Mouse (Mus musculus): ENCODE results near the gene Sgms2. TPM values are rescaled to one million over a fixed set of nuclear protein-coding genes. Genes with fewer than 3 reads are reported as not detected.
"Not testable (repeated sequence)": the region's sequence is repeated elsewhere in the genome, so short reads cannot be mapped to it uniquely, and the experiment has no call there.

Gene Sgms2
- polyA plus RNA-seq, 1 experiment = 2.8 TPM

DNA sequence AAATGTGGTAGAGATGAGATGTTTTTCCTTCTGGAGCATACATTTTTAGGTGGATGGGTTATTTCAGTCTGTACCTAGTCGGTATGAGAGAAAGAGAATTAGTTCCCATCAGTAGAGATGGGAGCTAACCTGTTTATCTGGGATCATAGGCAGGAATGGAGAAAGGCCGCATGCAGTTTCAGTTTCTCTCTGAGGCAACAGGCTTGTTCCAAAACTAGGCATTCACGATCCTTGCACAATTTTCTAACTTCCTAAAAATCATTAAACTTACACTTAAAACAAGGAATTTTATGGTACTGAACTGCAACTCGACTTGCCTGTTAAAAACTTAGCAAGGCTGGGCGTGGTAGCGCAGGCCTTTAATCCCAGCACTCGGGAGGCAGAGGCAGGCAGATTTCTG, 140.7 kb downstream of the Sgms2 start:
- no peaks in the 10 kb centered on the region for H3K4me1 ChIP-seq (ENCODE audit: control insufficient read depth, insufficient read depth, low read length)
- no peak for TF ChIP-seq CTCF (IDR thresholded peaks at IDR 0.05; ENCODE audit: borderline replicate concordance, insufficient read depth, low read depth, low read length)
- TF ChIP-seq POLR2A (IDR thresholded peaks at IDR 0.05; ENCODE audit: borderline replicate concordance, insufficient read depth, low read length) = no peak

DNA sequence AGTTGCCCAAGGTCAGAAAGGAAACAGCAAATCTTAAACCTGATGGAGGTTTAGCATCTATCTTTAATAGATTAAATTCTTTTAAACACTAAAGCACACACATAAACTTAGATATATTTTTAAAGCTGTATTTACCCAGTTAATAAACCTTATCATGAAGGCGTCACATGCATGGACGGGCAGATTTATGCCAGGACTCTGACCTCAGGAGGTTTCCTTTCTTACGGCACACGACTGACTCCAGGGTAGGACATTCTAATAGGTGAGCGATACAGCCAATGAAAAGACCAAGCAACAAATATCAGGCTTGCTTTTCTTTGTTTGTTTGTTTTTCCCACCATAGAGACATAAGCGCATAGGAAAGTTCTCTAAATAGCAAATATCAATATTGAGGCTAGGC, 142.2 kb downstream of the Sgms2 start:
- Histone ChIP-seq H3K27me3 (ENCODE audit: control insufficient read depth, insufficient read depth, low read length) (no peaks in the 10 kb centered on the region), H3K27ac (ENCODE audit: insufficient read depth, low read length) (no peak overlapping the region), H3K4me3 (replicated peaks; ENCODE audit: insufficient read depth, low read depth, low read length) (no peak overlapping the region), H3K4me1 (ENCODE audit: control insufficient read depth, insufficient read depth, low read length) (no peaks in the 10 kb centered on the region)
- WGBS = 84% methylated on average over 6 of the region's 6 CpGs
- DNase-seq = no peak
- TF ChIP-seq POLR2A (IDR thresholded peaks at IDR 0.05; ENCODE audit: borderline replicate concordance, insufficient read depth, low read length) (no peak), CTCF (IDR thresholded peaks at IDR 0.05; ENCODE audit: borderline replicate concordance, insufficient read depth, low read depth, low read length) (no peak)

More for the DNA sequence above, 140.7 kb downstream of the Sgms2 start:
- no peak for DNase-seq
- Histone ChIP-seq H3K27me3 (ENCODE audit: control insufficient read depth, insufficient read depth, low read length) (no peaks in the 10 kb centered on the region), H3K27ac (ENCODE audit: insufficient read depth, low read length) (no peak overlapping the region), H3K4me3 (replicated peaks; ENCODE audit: insufficient read depth, low read depth, low read length) (no peak overlapping the region)
- 90% methylated on average over 7 of the region's 7 CpGs for WGBS

DNA sequence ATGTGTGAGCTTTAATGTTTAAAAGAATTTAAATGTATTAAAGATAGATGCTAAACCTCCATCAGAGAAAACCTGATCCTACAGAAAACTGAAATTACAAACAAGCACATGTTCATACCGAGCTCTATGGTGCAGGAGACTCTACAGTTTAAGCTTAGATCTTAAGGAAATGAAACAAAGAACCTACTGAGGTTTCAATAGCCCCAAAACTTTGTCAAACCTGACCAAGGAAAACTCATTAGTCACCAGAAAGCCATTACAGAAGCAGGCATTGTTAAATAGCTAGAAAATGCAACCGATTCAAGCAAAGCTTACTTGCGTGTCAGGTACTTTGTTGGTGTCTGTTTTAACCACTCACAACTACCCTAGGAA, 142.6 kb downstream of the Sgms2 start:
- WGBS = 90% methylated on average over 3 of the region's 3 CpGs
- Histone ChIP-seq H3K4me1 (ENCODE audit: control insufficient read depth, insufficient read depth, low read length) (no peaks in the 10 kb centered on the region), H3K27me3 (ENCODE audit: control insufficient read depth, insufficient read depth, low read length) (no peaks in the 10 kb centered on the region), H3K4me3 (replicated peaks; ENCODE audit: insufficient read depth, low read depth, low read length) (no peak overlapping the region), H3K27ac (ENCODE audit: insufficient read depth, low read length) (no peak overlapping the region)
- TF ChIP-seq CTCF (IDR thresholded peaks at IDR 0.05; ENCODE audit: borderline replicate concordance, insufficient read depth, low read depth, low read length) = no peak
- TF ChIP-seq POLR2A (IDR thresholded peaks at IDR 0.05; ENCODE audit: borderline replicate concordance, insufficient read depth, low read length) = no peak
- DNase-seq = no peak

DNA sequence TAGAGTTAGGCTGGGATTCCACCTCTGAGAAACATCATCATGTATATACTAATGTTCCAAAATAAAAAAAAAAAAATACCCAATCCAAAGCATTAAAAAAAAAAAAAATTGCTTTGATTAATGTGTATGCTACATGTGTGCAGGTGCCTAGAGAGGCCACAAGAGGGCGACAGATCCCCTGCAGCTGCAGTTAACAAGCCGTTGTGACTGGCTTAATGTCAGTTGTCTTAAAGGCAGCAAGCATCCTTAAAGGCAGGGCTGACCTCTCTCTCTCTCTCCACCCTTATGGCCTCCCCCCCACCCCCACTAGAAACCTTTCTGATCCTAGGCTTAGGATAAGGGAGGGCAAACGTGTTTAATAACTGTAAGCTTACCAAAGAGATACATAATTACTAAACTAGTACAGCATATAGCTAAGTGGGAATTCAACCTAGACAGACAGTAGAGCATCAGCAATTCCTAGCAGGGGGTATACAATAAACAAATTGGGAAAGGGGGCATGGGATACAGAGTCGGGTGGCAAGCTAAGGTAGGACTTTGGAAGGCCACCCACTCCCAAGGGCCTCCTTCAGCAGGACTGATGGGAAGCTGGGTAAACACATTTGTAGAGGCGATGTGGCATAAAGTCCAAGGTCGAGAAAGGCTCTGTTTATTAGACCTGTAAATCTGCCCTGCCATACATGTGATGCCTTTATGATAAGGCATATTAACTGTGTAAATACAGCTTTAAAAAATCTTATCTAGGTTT, 143.2 kb downstream of the Sgms2 start:
- TF ChIP-seq POLR2A (IDR thresholded peaks at IDR 0.05; ENCODE audit: borderline replicate concordance, insufficient read depth, low read length) (no peak), CTCF (IDR thresholded peaks at IDR 0.05; ENCODE audit: borderline replicate concordance, insufficient read depth, low read depth, low read length) (peak; percentile 42)
- Histone ChIP-seq H3K4me3 (replicated peaks; ENCODE audit: insufficient read depth, low read depth, low read length) (no peak overlapping the region), H3K27me3 (ENCODE audit: control insufficient read depth, insufficient read depth, low read length) (no peaks in the 10 kb centered on the region), H3K27ac (ENCODE audit: insufficient read depth, low read length) (no peak overlapping the region), H3K4me1 (ENCODE audit: control insufficient read depth, insufficient read depth, low read length) (no peaks in the 10 kb centered on the region)
- WGBS = 65% methylated on average over 6 of the region's 6 CpGs
- DNase-seq = no peak

DNA sequence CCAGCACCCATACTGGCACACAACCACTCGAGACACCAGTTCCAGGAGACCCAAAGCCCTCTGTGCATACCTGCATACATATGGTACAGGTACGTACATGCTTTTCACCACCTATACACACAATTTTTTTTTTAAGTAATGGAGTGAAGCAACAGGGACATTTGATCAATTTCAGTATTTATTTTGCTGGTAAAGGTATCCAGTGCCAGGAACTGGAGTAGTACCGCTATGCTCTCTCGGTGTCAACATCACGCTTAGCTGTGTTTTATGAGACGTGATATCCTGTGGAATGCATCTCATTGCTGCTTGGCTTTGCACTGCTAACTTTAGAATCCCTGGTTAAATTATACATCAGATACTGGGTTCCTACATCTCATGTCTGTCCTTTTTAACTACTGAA, 145.3 kb downstream of the Sgms2 start:
- Histone ChIP-seq H3K4me1 (ENCODE audit: control insufficient read depth, insufficient read depth, low read length) (no peaks in the 10 kb centered on the region), H3K4me3 (replicated peaks; ENCODE audit: insufficient read depth, low read depth, low read length) (no peak overlapping the region), H3K27ac (ENCODE audit: insufficient read depth, low read length) (no peak overlapping the region), H3K27me3 (ENCODE audit: control insufficient read depth, insufficient read depth, low read length) (no peaks in the 10 kb centered on the region)
- TF ChIP-seq CTCF (IDR thresholded peaks at IDR 0.05; ENCODE audit: borderline replicate concordance, insufficient read depth, low read depth, low read length) (no peak), POLR2A (IDR thresholded peaks at IDR 0.05; ENCODE audit: borderline replicate concordance, insufficient read depth, low read length) (no peak)
- WGBS = 90% methylated on average over 6 of the region's 6 CpGs
- DNase-seq = no peak

DNA sequence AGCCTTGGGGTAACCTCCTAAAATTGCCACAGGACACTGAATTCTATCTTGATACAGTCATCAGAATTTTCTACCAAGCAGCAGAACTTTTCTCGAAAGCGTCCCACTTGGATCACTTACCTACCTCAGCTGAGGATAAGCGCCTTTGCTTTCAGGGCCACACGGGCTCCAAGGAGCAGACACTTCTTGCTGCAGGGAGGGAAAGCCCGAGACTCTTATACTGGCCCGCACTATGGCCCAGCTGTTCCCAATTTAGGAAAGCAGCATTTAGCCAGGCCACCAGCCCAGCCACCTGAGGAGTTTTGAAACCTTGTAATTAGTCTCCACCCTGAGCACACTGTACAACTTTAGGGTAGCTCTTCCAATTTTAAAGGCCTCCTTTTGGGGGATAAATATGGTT, 147.9 kb downstream of the Sgms2 start:
- Histone ChIP-seq H3K27ac (ENCODE audit: insufficient read depth, low read length) (no peak overlapping the region), H3K27me3 (ENCODE audit: control insufficient read depth, insufficient read depth, low read length) (no peaks in the 10 kb centered on the region; the same call in 1 of the 2 replicates), H3K4me3 (replicated peaks; ENCODE audit: insufficient read depth, low read depth, low read length) (no peak overlapping the region), H3K4me1 (ENCODE audit: control insufficient read depth, insufficient read depth, low read length) (no peaks in the 10 kb centered on the region)
- no peak for DNase-seq
- TF ChIP-seq CTCF (IDR thresholded peaks at IDR 0.05; ENCODE audit: borderline replicate concordance, insufficient read depth, low read depth, low read length) (no peak), POLR2A (IDR thresholded peaks at IDR 0.05; ENCODE audit: borderline replicate concordance, insufficient read depth, low read length) (no peak)
- 81% methylated on average over 6 of the region's 6 CpGs for WGBS

DNA sequence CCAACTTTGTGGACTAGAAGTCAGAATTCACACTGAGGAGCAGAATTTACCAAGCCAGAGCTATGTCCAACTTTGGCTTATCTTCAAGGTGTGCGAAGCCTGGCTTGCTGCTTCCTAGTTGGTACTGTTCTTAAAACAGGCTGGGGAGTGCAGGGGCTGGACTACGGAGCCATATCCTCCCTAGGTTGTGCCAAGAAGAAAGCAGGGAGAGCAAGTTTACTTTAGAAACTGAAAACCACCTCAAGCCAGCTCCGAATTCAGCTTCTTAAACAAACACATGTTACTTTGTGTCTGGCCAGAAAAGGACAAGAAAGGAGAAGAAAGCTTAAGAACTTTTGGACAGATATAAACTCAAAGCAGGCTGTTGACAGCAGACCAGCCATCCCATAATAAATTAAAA, 150.3 kb downstream of the Sgms2 start:
- no peak overlapping the region for H3K4me3 ChIP-seq (replicated peaks; ENCODE audit: insufficient read depth, low read depth, low read length)
- WGBS = 75% methylated on average over 3 of the region's 3 CpGs
- no peak for DNase-seq
- H3K27ac ChIP-seq (ENCODE audit: insufficient read depth, low read length) = no peak overlapping the region
- TF ChIP-seq POLR2A (IDR thresholded peaks at IDR 0.05; ENCODE audit: borderline replicate concordance, insufficient read depth, low read length) (no peak), CTCF (IDR thresholded peaks at IDR 0.05; ENCODE audit: borderline replicate concordance, insufficient read depth, low read depth, low read length) (no peak)
- H3K4me1 ChIP-seq (ENCODE audit: control insufficient read depth, insufficient read depth, low read length) = no peaks in the 10 kb centered on the region
- H3K27me3 ChIP-seq (ENCODE audit: control insufficient read depth, insufficient read depth, low read length) = no peaks in the 10 kb centered on the region; the same call in 1 of the 2 replicates

DNA sequence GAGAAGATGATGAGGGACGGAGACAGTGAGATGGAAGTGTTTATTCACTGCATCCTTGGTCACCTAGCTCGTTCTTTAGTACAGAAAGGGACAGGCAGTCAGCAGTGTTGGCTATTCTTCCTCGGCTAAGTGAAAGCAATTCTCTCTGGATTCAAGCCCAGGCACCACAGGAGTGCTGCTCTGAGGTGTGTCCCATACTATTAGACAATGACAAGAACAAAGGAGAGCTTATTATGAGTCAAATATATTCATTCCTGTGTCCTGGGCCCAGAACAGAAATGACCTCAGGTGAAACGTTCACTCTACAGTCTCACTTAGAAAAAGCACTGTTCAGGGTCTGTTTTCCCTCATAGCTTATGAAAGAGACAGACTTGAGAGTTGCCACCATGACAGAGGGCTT, 151.9 kb downstream of the Sgms2 start:
- Histone ChIP-seq H3K27ac (ENCODE audit: insufficient read depth, low read length) (no peak overlapping the region), H3K4me3 (replicated peaks; ENCODE audit: insufficient read depth, low read depth, low read length) (no peak overlapping the region), H3K4me1 (ENCODE audit: control insufficient read depth, insufficient read depth, low read length) (no peaks in the 10 kb centered on the region), H3K27me3 (ENCODE audit: control insufficient read depth, insufficient read depth, low read length) (no peaks in the 10 kb centered on the region; the same call in 1 of the 2 replicates)
- DNase-seq = peak in 1 of 2 experiments; percentile 13
- TF ChIP-seq POLR2A (IDR thresholded peaks at IDR 0.05; ENCODE audit: borderline replicate concordance, insufficient read depth, low read length) (no peak), CTCF (IDR thresholded peaks at IDR 0.05; ENCODE audit: borderline replicate concordance, insufficient read depth, low read depth, low read length) (no peak)
- 26% methylated on average over 4 of the region's 4 CpGs for WGBS

DNA sequence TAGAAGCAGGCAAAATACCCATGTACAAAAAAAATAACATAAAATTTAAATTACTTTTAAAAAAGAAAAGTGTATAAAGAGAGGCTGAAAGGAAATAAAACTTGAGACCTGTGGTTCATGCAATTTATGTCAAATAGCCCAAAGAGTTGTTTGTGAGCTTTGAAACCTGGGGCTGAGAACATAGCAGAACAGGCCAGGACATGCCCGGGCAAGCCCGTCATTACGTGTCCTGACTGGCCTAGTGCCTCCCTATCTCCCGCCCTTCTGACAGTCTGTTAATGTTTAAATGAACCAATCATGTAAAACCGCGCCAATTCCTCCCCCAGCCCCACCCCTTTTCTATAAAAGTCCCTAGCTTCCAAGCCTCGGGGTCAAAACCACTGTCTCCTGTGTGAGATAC, 153.5 kb downstream of the Sgms2 start:
- H3K4me3 ChIP-seq (replicated peaks; ENCODE audit: insufficient read depth, low read depth, low read length); H3K27ac ChIP-seq (ENCODE audit: insufficient read depth, low read length); H3K4me1 ChIP-seq (ENCODE audit: control insufficient read depth, insufficient read depth, low read length); H3K27me3 ChIP-seq (ENCODE audit: control insufficient read depth, insufficient read depth, low read length); DNase-seq: not testable (repeated sequence)
- 97% methylated on average over 7 of the region's 7 CpGs for WGBS

Measured in cerebellum, adult 2 months (tissue).